Mouse (Mus musculus): ENCODE measurements around the gene Ttll5. TPM values are rescaled to one million over a fixed set of nuclear protein-coding genes. Genes with fewer than 3 reads are reported as not detected.

Ttll5 gene
- polyA plus RNA-seq, 1 experiment from 2014 or later: 8.2 TPM

DNA sequence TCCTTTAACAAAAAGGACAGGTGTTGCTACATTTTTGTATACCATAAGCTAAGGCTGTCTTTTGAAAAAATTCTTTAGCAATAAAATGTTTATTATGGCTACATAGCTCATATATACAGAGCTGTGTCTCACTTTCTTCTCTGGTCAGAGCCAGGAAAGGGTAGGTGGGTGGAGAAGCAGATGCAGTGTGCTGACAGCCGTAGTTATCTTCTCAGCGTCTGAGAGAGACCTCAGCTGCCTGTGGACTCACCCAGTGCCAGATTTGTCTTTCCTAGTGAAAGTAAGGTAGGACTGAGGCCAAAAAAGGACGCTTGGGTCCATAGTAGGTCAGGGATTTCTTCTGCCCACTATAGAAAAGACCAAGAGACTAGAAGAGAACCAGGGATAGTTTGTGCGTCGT lies 127.9 kb downstream of the Ttll5 start:
- Histone ChIP-seq H3K9me3 (ENCODE audit: control insufficient read depth, low read length) (no peaks in the 10 kb centered on the region), H3K36me3 (ENCODE audit: control insufficient read depth, insufficient read depth, low read length) (no peaks in the 10 kb centered on the region), H3K27ac (ENCODE audit: low read length) (no peak overlapping the region), H3K4me1 (ENCODE audit: control insufficient read depth, insufficient read depth, low read length) (no peaks in the 10 kb centered on the region), H3K4me2 (ENCODE audit: low read depth, low read length) (no peak overlapping the region), H3K4me3 (ENCODE audit: low read length) (no peak overlapping the region), H3K9ac (ENCODE audit: low read depth, low read length) (no peak overlapping the region), H3K27me3 (replicated peaks; ENCODE audit: control insufficient read depth, insufficient read depth, low read length) (no peaks in the 10 kb centered on the region)
- WGBS: 91% methylated on average over 5 of the region's 5 CpGs
- ATAC-seq: no peak

DNA sequence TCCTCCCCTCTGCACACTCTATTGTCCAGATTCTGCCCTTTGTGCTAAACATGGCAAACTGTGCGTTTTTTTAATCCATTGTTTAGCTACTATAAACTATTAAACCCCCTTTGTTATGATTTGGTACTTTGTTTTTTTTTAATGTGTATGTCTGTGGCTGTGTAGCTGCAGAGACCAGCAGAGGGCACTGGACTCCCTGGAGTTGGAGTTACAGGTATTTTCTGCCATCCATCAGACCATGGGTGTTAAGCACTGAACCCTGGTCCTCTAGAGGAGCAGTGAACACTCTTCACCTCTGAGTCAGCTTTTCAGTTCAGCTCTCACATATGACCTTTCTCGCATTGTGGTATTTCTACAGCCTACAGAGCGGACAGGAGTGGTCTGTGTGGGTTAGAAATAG lies 129.7 kb downstream of the Ttll5 start:
- Histone ChIP-seq H3K27me3 (replicated peaks; ENCODE audit: control insufficient read depth, insufficient read depth, low read length) (no peaks in the 10 kb centered on the region), H3K36me3 (ENCODE audit: control insufficient read depth, insufficient read depth, low read length) (no peaks in the 10 kb centered on the region), H3K9ac (ENCODE audit: low read depth, low read length) (no peak overlapping the region), H3K4me3 (ENCODE audit: low read length) (no peak overlapping the region), H3K9me3 (ENCODE audit: control insufficient read depth, low read length) (no peaks in the 10 kb centered on the region), H3K4me2 (ENCODE audit: low read depth, low read length) (no peak overlapping the region), H3K4me1 (ENCODE audit: control insufficient read depth, insufficient read depth, low read length) (no peaks in the 10 kb centered on the region), H3K27ac (ENCODE audit: low read length) (no peak overlapping the region)
- ATAC-seq: no peak
- WGBS: 80% methylated on average over 3 of the region's 3 CpGs

DNA sequence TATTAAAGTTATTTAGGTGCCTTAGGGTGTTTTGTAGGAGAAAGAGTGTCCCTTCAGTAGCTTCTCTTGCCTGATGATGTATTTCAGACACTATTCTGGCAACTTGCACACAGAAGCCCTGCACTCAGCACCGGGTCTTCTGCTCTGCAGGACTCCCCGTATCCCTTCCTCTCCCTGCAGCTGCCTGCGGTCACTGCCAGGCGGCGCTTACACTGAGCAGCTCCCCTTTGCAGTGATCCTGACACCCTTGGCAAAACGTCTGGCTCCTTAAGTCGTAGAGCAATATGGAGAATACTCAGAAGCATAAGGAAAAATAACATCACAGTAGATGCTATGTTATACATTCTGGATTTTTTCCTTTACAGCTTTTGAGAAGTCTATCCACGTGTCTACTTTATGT lies 130.6 kb downstream of the Ttll5 start:
- WGBS: 61% methylated on average over 8 of the region's 8 CpGs
- Histone ChIP-seq H3K36me3 (ENCODE audit: control insufficient read depth, insufficient read depth, low read length) (no peaks in the 10 kb centered on the region), H3K9ac (ENCODE audit: low read depth, low read length) (no peak overlapping the region), H3K4me3 (ENCODE audit: low read length) (no peak overlapping the region), H3K4me2 (ENCODE audit: low read depth, low read length) (no peak overlapping the region), H3K9me3 (ENCODE audit: control insufficient read depth, low read length) (no peaks in the 10 kb centered on the region), H3K27me3 (replicated peaks; ENCODE audit: control insufficient read depth, insufficient read depth, low read length) (no peaks in the 10 kb centered on the region), H3K4me1 (ENCODE audit: control insufficient read depth, insufficient read depth, low read length) (no peaks in the 10 kb centered on the region; the same call in 1 of the 2 replicates), H3K27ac (ENCODE audit: low read length) (no peak overlapping the region)
- no peak for ATAC-seq

DNA sequence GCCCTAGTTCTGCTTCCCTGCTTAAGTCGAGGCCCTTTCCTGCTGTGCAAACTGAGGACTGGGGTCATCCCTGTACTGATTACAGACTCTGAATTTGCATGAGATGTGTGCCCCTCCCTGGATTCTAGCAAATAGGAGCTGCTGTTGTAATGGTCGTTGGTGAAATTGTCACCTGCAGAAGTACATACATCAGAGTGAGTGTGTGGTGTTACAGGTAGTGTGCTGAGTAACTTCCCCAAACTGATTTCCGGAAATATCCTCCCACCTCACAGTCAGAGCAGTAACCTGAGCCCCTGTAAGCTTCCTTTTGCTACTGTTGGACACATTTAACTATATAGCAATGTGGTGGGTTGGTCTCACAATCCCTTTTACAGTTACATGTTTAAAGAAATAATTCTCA lies 131.2 kb downstream of the Ttll5 start:
- H3K9ac ChIP-seq (ENCODE audit: low read depth, low read length): no peak overlapping the region
- no peak overlapping the region for H3K4me3 ChIP-seq (ENCODE audit: low read length)
- H3K4me2 ChIP-seq (ENCODE audit: low read depth, low read length): no peak overlapping the region
- no peaks in the 10 kb centered on the region for H3K36me3 ChIP-seq (ENCODE audit: control insufficient read depth, insufficient read depth, low read length)
- no peak overlapping the region for H3K27ac ChIP-seq (ENCODE audit: low read length)
- WGBS: 61% methylated on average over 3 of the region's 3 CpGs
- H3K9me3 ChIP-seq (ENCODE audit: control insufficient read depth, low read length): no peaks in the 10 kb centered on the region
- no peaks in the 10 kb centered on the region for H3K27me3 ChIP-seq (replicated peaks; ENCODE audit: control insufficient read depth, insufficient read depth, low read length)
- no peak for ATAC-seq
- H3K4me1 ChIP-seq (ENCODE audit: control insufficient read depth, insufficient read depth, low read length): no peaks in the 10 kb centered on the region; the same call in 1 of the 2 replicates

DNA sequence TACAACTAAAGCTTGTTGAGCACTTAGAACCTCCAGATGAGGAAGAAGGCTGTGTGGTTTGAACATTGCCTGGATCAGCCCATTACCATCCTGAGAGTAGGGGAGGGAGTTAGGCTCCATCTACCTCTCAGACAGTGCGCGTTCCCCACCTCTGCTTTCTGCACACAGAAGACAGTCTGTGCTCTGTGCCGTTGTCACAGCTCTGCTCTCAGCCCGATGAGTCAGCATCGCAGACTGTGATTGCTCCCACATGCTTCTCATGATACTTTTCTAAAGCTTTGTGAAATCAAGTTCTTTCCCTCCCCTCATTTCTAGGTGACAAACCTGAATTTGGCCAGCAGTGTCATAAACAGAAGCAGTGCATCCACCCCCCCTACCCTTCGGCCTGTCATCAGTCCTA lies 131.8 kb downstream of the Ttll5 start:
- no peaks in the 10 kb centered on the region for H3K36me3 ChIP-seq (ENCODE audit: control insufficient read depth, insufficient read depth, low read length)
- H3K9me3 ChIP-seq (ENCODE audit: control insufficient read depth, low read length): no peaks in the 10 kb centered on the region
- H3K9ac ChIP-seq (ENCODE audit: low read depth, low read length): no peak overlapping the region
- no peaks in the 10 kb centered on the region for H3K27me3 ChIP-seq (replicated peaks; ENCODE audit: control insufficient read depth, insufficient read depth, low read length)
- no peaks in the 10 kb centered on the region; the same call in 1 of the 2 replicates for H3K4me1 ChIP-seq (ENCODE audit: control insufficient read depth, insufficient read depth, low read length)
- H3K4me2 ChIP-seq (ENCODE audit: low read depth, low read length): no peak overlapping the region
- WGBS: 72% methylated on average over 6 of the region's 6 CpGs
- ATAC-seq: no peak
- H3K27ac ChIP-seq (ENCODE audit: low read length): no peak overlapping the region
- H3K4me3 ChIP-seq (ENCODE audit: low read length): no peak overlapping the region

DNA sequence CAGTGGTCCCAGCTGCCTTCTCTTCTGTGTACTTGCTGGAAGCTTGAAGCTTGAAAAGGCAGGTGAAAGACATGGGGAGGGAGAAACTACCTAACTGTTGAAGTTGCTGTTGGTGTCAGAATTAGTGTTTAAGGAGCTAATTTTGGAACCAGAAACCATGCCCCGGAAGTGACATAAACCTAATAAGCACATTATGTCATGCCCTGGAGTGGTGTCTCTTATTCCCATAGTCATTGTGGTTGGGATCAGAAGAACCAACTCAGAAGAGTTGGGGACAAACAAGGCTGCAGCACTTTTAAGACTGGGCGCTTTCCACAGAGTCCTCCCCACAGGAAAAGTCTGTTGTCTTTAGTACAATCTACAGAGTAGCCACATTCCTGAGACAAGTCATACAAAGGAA lies 134.0 kb downstream of the Ttll5 start:
- Histone ChIP-seq H3K27me3 (replicated peaks; ENCODE audit: control insufficient read depth, insufficient read depth, low read length) (no peaks in the 10 kb centered on the region), H3K9me3 (ENCODE audit: control insufficient read depth, low read length) (no peaks in the 10 kb centered on the region), H3K27ac (ENCODE audit: low read length) (no peak overlapping the region), H3K36me3 (ENCODE audit: control insufficient read depth, insufficient read depth, low read length) (no peaks in the 10 kb centered on the region), H3K9ac (ENCODE audit: low read depth, low read length) (no peak overlapping the region), H3K4me2 (ENCODE audit: low read depth, low read length) (no peak overlapping the region), H3K4me3 (ENCODE audit: low read length) (no peak overlapping the region), H3K4me1 (ENCODE audit: control insufficient read depth, insufficient read depth, low read length) (peaks cover 5% of the 10 kb centered on the region; the same call in 1 of the 2 replicates)
- no peak for ATAC-seq
- WGBS: 83% methylated on average over 2 of the region's 2 CpGs

GRCm38 (mm10) chr12:85959822-85960501 lies 135.5 kb downstream of the Ttll5 start:
- peaks cover 5% of the 10 kb centered on the region; the same call in 1 of the 2 replicates for H3K4me1 ChIP-seq (ENCODE audit: control insufficient read depth, insufficient read depth, low read length)
- no peak overlapping the region for H3K9ac ChIP-seq (ENCODE audit: low read depth, low read length)
- H3K27ac ChIP-seq (ENCODE audit: low read length): no peak overlapping the region
- no peak for ATAC-seq
- whole genome bisulfite sequencing: 51% methylated on average over 10 of the region's 10 CpGs
- H3K27me3 ChIP-seq (replicated peaks; ENCODE audit: control insufficient read depth, insufficient read depth, low read length): no peaks in the 10 kb centered on the region
- no peaks in the 10 kb centered on the region for H3K9me3 ChIP-seq (ENCODE audit: control insufficient read depth, low read length)
- H3K4me3 ChIP-seq (ENCODE audit: low read length): no peak overlapping the region
- no peak overlapping the region for H3K4me2 ChIP-seq (ENCODE audit: low read depth, low read length)
- no peaks in the 10 kb centered on the region for H3K36me3 ChIP-seq (ENCODE audit: control insufficient read depth, insufficient read depth, low read length)

- no peaks in the 10 kb centered on the region for H3K27me3 ChIP-seq (replicated peaks; ENCODE audit: control insufficient read depth, insufficient read depth, low read length)
- ATAC-seq: no peak
- H3K4me3 ChIP-seq (ENCODE audit: low read length): no peak overlapping the region
- H3K4me2 ChIP-seq (ENCODE audit: low read depth, low read length): no peak overlapping the region
- no peaks in the 10 kb centered on the region for H3K36me3 ChIP-seq (ENCODE audit: control insufficient read depth, insufficient read depth, low read length)
- no peak overlapping the region for H3K27ac ChIP-seq (ENCODE audit: low read length)
- peaks cover 5% of the 10 kb centered on the region; the same call in 1 of the 2 replicates for H3K4me1 ChIP-seq (ENCODE audit: control insufficient read depth, insufficient read depth, low read length)
- no peak overlapping the region for H3K9ac ChIP-seq (ENCODE audit: low read depth, low read length)
- WGBS: 79% methylated on average over 4 of the region's 4 CpGs
- H3K9me3 ChIP-seq (ENCODE audit: control insufficient read depth, low read length): no peaks in the 10 kb centered on the region
Measured at GRCm38 (mm10) chr12:85960699-85961098, 136.2 kb downstream of the Ttll5 start.

DNA sequence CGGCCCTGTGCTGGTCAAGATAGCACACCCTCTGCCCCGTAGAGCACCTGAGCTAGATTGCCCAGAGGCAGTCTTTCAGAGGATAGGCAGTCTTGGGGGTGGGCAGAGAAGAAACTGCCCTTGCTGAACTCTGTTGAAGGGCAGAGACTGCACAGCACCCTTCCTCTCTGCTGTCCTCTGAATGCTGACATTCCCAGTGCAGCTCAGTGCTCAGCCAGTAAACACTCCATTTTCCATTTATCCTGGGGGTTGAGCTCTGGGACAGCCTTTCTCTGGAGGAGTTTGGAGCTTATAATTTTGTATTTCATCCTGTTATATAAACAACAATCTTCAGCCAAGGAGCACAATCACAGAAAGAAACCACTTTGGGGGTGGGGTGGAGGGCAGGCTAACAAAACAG lies 138.7 kb downstream of the Ttll5 start:
- Histone ChIP-seq H3K4me3 (ENCODE audit: low read length) (no peak overlapping the region), H3K4me1 (ENCODE audit: control insufficient read depth, insufficient read depth, low read length) (peaks cover 5% of the 10 kb centered on the region; the same call in 1 of the 2 replicates), H3K9me3 (ENCODE audit: control insufficient read depth, low read length) (no peaks in the 10 kb centered on the region), H3K4me2 (ENCODE audit: low read depth, low read length) (no peak overlapping the region), H3K36me3 (ENCODE audit: control insufficient read depth, insufficient read depth, low read length) (no peaks in the 10 kb centered on the region), H3K27me3 (replicated peaks; ENCODE audit: control insufficient read depth, insufficient read depth, low read length) (no peaks in the 10 kb centered on the region), H3K9ac (ENCODE audit: low read depth, low read length) (no peak overlapping the region), H3K27ac (ENCODE audit: low read length) (peak overlapping the region; percentile 17; the same call in 1 of the 2 replicates)
- WGBS: 64% methylated on average over 2 of the region's 2 CpGs
- ATAC-seq: no peak

- Histone ChIP-seq H3K36me3 (ENCODE audit: control insufficient read depth, insufficient read depth, low read length) (no peaks in the 10 kb centered on the region), H3K4me1 (ENCODE audit: control insufficient read depth, insufficient read depth, low read length) (peaks cover 5% of the 10 kb centered on the region; the same call in 1 of the 2 replicates), H3K27ac (ENCODE audit: low read length) (peak overlapping the region; percentile 17; the same call in 1 of the 2 replicates), H3K9me3 (ENCODE audit: control insufficient read depth, low read length) (no peaks in the 10 kb centered on the region), H3K27me3 (replicated peaks; ENCODE audit: control insufficient read depth, insufficient read depth, low read length) (no peaks in the 10 kb centered on the region), H3K4me2 (ENCODE audit: low read depth, low read length) (no peak overlapping the region), H3K9ac (ENCODE audit: low read depth, low read length) (no peak overlapping the region), H3K4me3 (ENCODE audit: low read length) (no peak overlapping the region)
- 60% methylated on average over 11 of the region's 11 CpGs for WGBS
- no peak; the same call in 1 of the 2 replicates for ATAC-seq
Measured at GRCm38 (mm10) chr12:85963699-85964098, 139.2 kb downstream of the Ttll5 start.
